Mouse (Mus musculus): ENCODE measurements at regions not wholly inside any gene's neighbourhood (a gene's known extent, or its start where the extent isn't known, plus 50 kb on each side); places are given as distances from the start of the nearest gene placed in this dataset.

DNA sequence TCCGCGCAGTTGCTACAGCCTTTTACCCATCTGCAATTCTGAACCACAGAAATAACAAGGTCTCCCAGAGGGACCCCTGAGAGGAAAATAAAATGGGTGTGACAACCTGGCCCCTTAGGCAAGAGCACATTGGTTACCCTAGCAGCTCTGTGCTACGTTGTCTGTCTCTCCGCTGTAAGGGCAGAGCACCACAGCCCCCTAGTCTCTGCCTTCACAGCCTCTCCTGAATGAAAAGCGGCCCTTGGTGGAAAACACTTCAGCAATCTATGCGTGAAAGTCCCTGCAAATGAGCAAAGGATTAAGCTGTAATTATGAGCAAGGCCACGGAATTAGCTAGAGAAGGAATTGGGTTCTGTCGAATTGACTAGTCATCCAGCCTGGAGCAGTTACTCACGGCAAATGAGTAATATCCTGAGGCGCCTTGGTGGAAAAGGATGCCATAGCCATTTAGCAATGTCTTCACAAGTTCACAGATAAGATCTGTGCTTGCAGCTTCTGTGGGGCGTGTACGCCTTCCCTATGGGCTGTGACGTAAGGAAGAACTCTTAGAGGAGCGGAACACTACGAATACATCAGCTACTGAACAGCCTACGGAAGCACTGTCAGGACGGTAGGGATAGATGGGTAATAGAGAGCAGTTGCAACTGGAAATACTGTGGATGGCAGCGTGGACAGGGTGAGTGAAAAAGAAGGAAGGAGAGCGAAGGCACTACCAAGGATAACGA is 61.0 kb upstream of the Nphp3 start:
- TF ChIP-seq POLR2A (IDR thresholded peaks at IDR 0.05; ENCODE audit: low read depth, low read length) = no peak
- TF ChIP-seq CTCF (conservative IDR thresholded peaks at IDR 0.05; ENCODE audit: insufficient read depth, insufficient read length, low read depth, low read length) = no peak
